Mouse (Mus musculus): ENCODE data around the gene Col15a1. TPM values are rescaled to one million over a fixed set of nuclear protein-coding genes. Genes with fewer than 3 reads are reported as not detected.

Col15a1 gene
- polyA plus RNA-seq (2015; fragmentation: Nextera tagmentation; extraction: Ambion mirVana) = 14.5 and 16.7 TPM in 2 replicates

GRCm38 (mm10) chr4:47207969-47208420, at the start of gene Col15a1:
Gene Col15a1, plus strand, starts transcription at chr4:47208161.
- no peak for DNase-seq (ENCODE audit: low spot score)

- DNase-seq (ENCODE audit: low spot score) = no peak
These were observed 46.7 kb upstream of the Col15a1 start for GRCm38 (mm10) chr4:47161103-47161755.

- no peak for DNase-seq (ENCODE audit: low spot score)
These were observed 46.0 kb upstream of the Col15a1 start for GRCm38 (mm10) chr4:47161756-47162587.

- no peak for DNase-seq (ENCODE audit: low spot score)
These were observed 35.6 kb upstream of the Col15a1 start for GRCm38 (mm10) chr4:47172314-47172713.

GRCm38 (mm10) chr4:47177101-47177500, 30.9 kb upstream of the Col15a1 start:
- DNase-seq (ENCODE audit: low spot score) = no peak

GRCm38 (mm10) chr4:47178261-47178961, 29.6 kb upstream of the Col15a1 start:
- DNase-seq (ENCODE audit: low spot score) = no peak

- no peak for DNase-seq (ENCODE audit: low spot score)
These were observed 28.4 kb upstream of the Col15a1 start for GRCm38 (mm10) chr4:47179535-47179934.

GRCm38 (mm10) chr4:47184058-47184661, 23.8 kb upstream of the Col15a1 start:
- DNase-seq (ENCODE audit: low spot score) = no peak

GRCm38 (mm10) chr4:47186514-47186913, 21.4 kb upstream of the Col15a1 start:
- DNase-seq (ENCODE audit: low spot score) = peak; percentile 13

- no peak for DNase-seq (ENCODE audit: low spot score)
These were observed 11.8 kb upstream of the Col15a1 start for GRCm38 (mm10) chr4:47196173-47196572.

- DNase-seq (ENCODE audit: low spot score) = no peak
These were observed 4.3 kb upstream of the Col15a1 start for GRCm38 (mm10) chr4:47203643-47204042.

GRCm38 (mm10) chr4:47205846-47206245, 2.1 kb upstream of the Col15a1 start:
- DNase-seq (ENCODE audit: low spot score) = no peak

- DNase-seq (ENCODE audit: low spot score) = no peak
These were observed 545 bp downstream of the Col15a1 start for GRCm38 (mm10) chr4:47208421-47208991.

GRCm38 (mm10) chr4:47209466-47209865, 1.5 kb downstream of the Col15a1 start:
- no peak for DNase-seq (ENCODE audit: low spot score)

- no peak for DNase-seq (ENCODE audit: low spot score)
These were observed 10.9 kb downstream of the Col15a1 start for GRCm38 (mm10) chr4:47218828-47219227.

- no peak for DNase-seq (ENCODE audit: low spot score)
These were observed 11.4 kb downstream of the Col15a1 start for GRCm38 (mm10) chr4:47219393-47219792.

GRCm38 (mm10) chr4:47220544-47220943, 12.6 kb downstream of the Col15a1 start:
- DNase-seq (ENCODE audit: low spot score) = no peak

GRCm38 (mm10) chr4:47222146-47222545, 14.2 kb downstream of the Col15a1 start:
- DNase-seq (ENCODE audit: low spot score) = no peak

- no peak for DNase-seq (ENCODE audit: low spot score)
These were observed 18.0 kb downstream of the Col15a1 start for GRCm38 (mm10) chr4:47225920-47226319.

GRCm38 (mm10) chr4:47227101-47227500, 19.1 kb downstream of the Col15a1 start:
- no peak for DNase-seq (ENCODE audit: low spot score)

GRCm38 (mm10) chr4:47227756-47228155, 19.8 kb downstream of the Col15a1 start:
- DNase-seq (ENCODE audit: low spot score) = no peak

Data from thymus, postnatal 0 days (tissue).